Comparison of ENCODE assay signal across 16 mouse cellular contexts in genomic region chr11:75400099-75400498, GRCm38 (mm10). TPM values are rescaled to one million over a fixed set of nuclear protein-coding genes. Genes with fewer than 3 reads are reported as not detected.
DNase-seq lines count a peak whose midpoint lies in the region; ATAC-seq and TF ChIP-seq lines count a peak whose summit lies in the region.
"Had no signal": no experiment of that assay in that cellular context is flagged by ENCODE, and none has a peak within 500 bp of the region (broad histone marks: within the 10 kb centered on the region; RNA-seq: fewer than 3 reads in every experiment).

No protein-coding gene starts in this region.

- DNase-seq in forebrain, embryonic 14.5 days (ENCODE audit: low spot score): peak; percentile 50
- DNase-seq in forebrain, embryonic 10.5 days (ENCODE audit: extremely low spot score, low spot score): no peak
- DNase-seq in left cerebral cortex, adult 2 months (ENCODE audit: extremely low spot score in 1 of 2, low spot score in 2 of 2): no peak
- no peak for DNase-seq in left cerebral cortex, adult 11 months (ENCODE audit: low spot score)
- peak; percentile 43 for DNase-seq in cerebellum, adult 9-10 months
- no peak for DNase-seq in gastrocnemius, adult 8-10 months (ENCODE audit: low spot score in 2 of 2)
- DNase-seq in urinary bladder, adult 2 months (ENCODE audit: low spot score): no peak
- DNase-seq: gastrocnemius, postnatal 25 days; heart, postnatal 10 days; kidney, postnatal 36 days; lung, adult 2 months had no signal

- H3K4me1 ChIP-seq in forebrain, embryonic 14.5 days (ENCODE audit: control insufficient read depth, insufficient read depth, low read length): no peaks in the 10 kb centered on the region
- H3K4me1 ChIP-seq in forebrain, embryonic 10.5 days: no peaks in the 10 kb centered on the region
- peaks cover 20% of the 10 kb centered on the region for H3K4me1 ChIP-seq in E14TG2a.4 (replicated peaks; ENCODE audit: low read depth, low read length)
- H3K4me1 ChIP-seq: limb, embryonic 12.5 days had no signal

- 68% methylated on average over 9 of the region's 9 CpGs for WGBS in forebrain, embryonic 14.5 days
- 70% methylated on average over 9 of the region's 9 CpGs for WGBS in forebrain, embryonic 10.5 days

- H3K27ac ChIP-seq in forebrain, embryonic 14.5 days (ENCODE audit: low read depth, low read length): no peak overlapping the region
- H3K27ac ChIP-seq in forebrain, embryonic 10.5 days: no peak overlapping the region
- H3K27ac ChIP-seq in left cerebral cortex, adult 2 months: peak overlapping the region; percentile 72; the same call in 1 of the 2 replicates
- H3K27ac ChIP-seq: embryonic facial prominence, embryonic 15.5 days; limb, embryonic 12.5 days; midbrain, embryonic 10.5 days had no signal

- no peak overlapping the region for H3K9ac ChIP-seq in forebrain, embryonic 14.5 days (ENCODE audit: low read length)
- H3K9ac ChIP-seq: embryonic facial prominence, embryonic 15.5 days; limb, embryonic 12.5 days had no signal

- ATAC-seq in forebrain, embryonic 14.5 days: no peak

- H3K9me3 ChIP-seq in forebrain, embryonic 14.5 days (replicated peaks; ENCODE audit: control insufficient read depth, low read length): no peaks in the 10 kb centered on the region
- H3K9me3 ChIP-seq in forebrain, embryonic 10.5 days: no peaks in the 10 kb centered on the region
- H3K9me3 ChIP-seq in E14TG2a.4 (ENCODE audit: low read length): no peaks in the 10 kb centered on the region
- H3K9me3 ChIP-seq: embryonic facial prominence, embryonic 15.5 days; limb, embryonic 12.5 days; midbrain, embryonic 10.5 days had no signal

- no peak overlapping the region for H3K4me3 ChIP-seq in forebrain, embryonic 14.5 days (ENCODE audit: low read depth, low read length)
- no peak overlapping the region for H3K4me3 ChIP-seq in forebrain, embryonic 10.5 days
- no peak overlapping the region for H3K4me3 ChIP-seq in left cerebral cortex, adult 2 months
- H3K4me3 ChIP-seq in E14TG2a.4 (replicated peaks; ENCODE audit: low read length): peak overlapping the region; percentile 71
- H3K4me3 ChIP-seq: embryonic facial prominence, embryonic 15.5 days; limb, embryonic 12.5 days; midbrain, embryonic 10.5 days had no signal

- H3K4me2 ChIP-seq in forebrain, embryonic 14.5 days (ENCODE audit: low read length): no peak overlapping the region
- H3K4me2 ChIP-seq: embryonic facial prominence, embryonic 15.5 days; limb, embryonic 12.5 days had no signal

- H3K36me3 ChIP-seq in forebrain, embryonic 14.5 days (ENCODE audit: control insufficient read depth, insufficient read depth, low read length): no peaks in the 10 kb centered on the region
- peaks cover 4% of the 10 kb centered on the region for H3K36me3 ChIP-seq in forebrain, embryonic 10.5 days (replicated peaks)
- peaks cover 49% of the 10 kb centered on the region for H3K36me3 ChIP-seq in E14TG2a.4 (ENCODE audit: insufficient read depth, low read length)
- H3K36me3 ChIP-seq: embryonic facial prominence, embryonic 15.5 days had no signal

- no peaks in the 10 kb centered on the region for H3K27me3 ChIP-seq in forebrain, embryonic 14.5 days (replicated peaks; ENCODE audit: control insufficient read depth, insufficient read depth, low read length)
- H3K27me3 ChIP-seq in forebrain, embryonic 10.5 days (ENCODE audit: poor library complexity, severe bottlenecking): no peaks in the 10 kb centered on the region
- no peaks in the 10 kb centered on the region for H3K27me3 ChIP-seq in E14TG2a.4 (ENCODE audit: insufficient read depth, low read length)
- H3K27me3 ChIP-seq: embryonic facial prominence, embryonic 15.5 days; limb, embryonic 12.5 days had no signal

- intact Hi-C loops in left cerebral cortex, adult 2 months (cut with DNase I): loop anchor here (10.0 kb wide), 1 partner anchor 175 kb away; no protein-coding TSS in a partner anchor

- TF ChIP-seq CTCF in left cerebral cortex, adult 2 months (IDR thresholded peaks at IDR 0.05): no peak
- TF ChIP-seq CTCF in E14TG2a.4 (conservative IDR thresholded peaks at IDR 0.05; ENCODE audit: low read length): no peak

RNA-seq across cellular contexts. Expression of gene Serpinf1, which starts 22.4 kb away (rescaled TPM):
- polyA plus RNA-seq in forebrain, embryonic 14.5 days (2014; fragmentation: Nextera tagmentation; extraction: Ambion mirVana): 23.6 and 35.0 TPM in 2 replicates
- 105 and 108 TPM in 2 replicates for polyA plus RNA-seq in forebrain, embryonic 10.5 days (2016; fragmentation: Nextera tagmentation; extraction: Ambion mirVana)
- total RNA-seq in left cerebral cortex, adult 2 months (2021): 10 to 100 TPM in 1 of 2 experiments, 1 to 10 TPM in 1; 9.7 to 10.5 TPM
- total RNA-seq in gastrocnemius, adult 8-10 months (2022): 10 to 100 TPM; 21.1 to 74.1 (median 37.8) TPM
- polyA plus RNA-seq in urinary bladder, adult 2 months (2012; rRNA removed): 85.3 and 147 TPM in 2 replicates
- total RNA-seq: neutrophil, adult 5-6 weeks had no signal

RNA-seq across cellular contexts. Expression of gene Serpinf2, which starts 39.3 kb away (rescaled TPM):
- polyA plus RNA-seq in forebrain, embryonic 14.5 days (2014; fragmentation: Nextera tagmentation; extraction: Ambion mirVana): not detected in 2 replicates
- polyA plus RNA-seq in forebrain, embryonic 10.5 days (2016; fragmentation: Nextera tagmentation; extraction: Ambion mirVana): 0.06 TPM in 1 of 2 replicates, not detected in the other
- under 1 TPM in 1 of 2 experiments, not detected in 1; 0.28 TPM for total RNA-seq in left cerebral cortex, adult 2 months (2021)
- under 1 TPM in 1 of 4 experiments, not detected in 3; 0.38 TPM for total RNA-seq in gastrocnemius, adult 8-10 months (2022)
- 0.07 and 0.14 TPM in 2 replicates for polyA plus RNA-seq in urinary bladder, adult 2 months (2012; rRNA removed)
- total RNA-seq: gastrocnemius, postnatal 25 days; heart, postnatal 10 days had no signal
- polyA plus RNA-seq: midbrain, embryonic 10.5 days had no signal

RNA-seq across cellular contexts. Expression of gene Smyd4, which starts 51.9 kb away (rescaled TPM):
- polyA plus RNA-seq in forebrain, embryonic 14.5 days (2014; fragmentation: Nextera tagmentation; extraction: Ambion mirVana): 10.7 and 12.1 TPM in 2 replicates
- polyA plus RNA-seq in forebrain, embryonic 10.5 days (2016; fragmentation: Nextera tagmentation; extraction: Ambion mirVana): 18.5 and 20.4 TPM in 2 replicates
- total RNA-seq in left cerebral cortex, adult 2 months (2021): 10 to 100 TPM; 15.0 to 16.5 TPM
- total RNA-seq in gastrocnemius, adult 8-10 months (2022): 1 to 10 TPM; 4.0 to 5.4 (median 4.7) TPM
- polyA plus RNA-seq in urinary bladder, adult 2 months (2012; rRNA removed): 6.7 and 6.8 TPM in 2 replicates

RNA-seq across cellular contexts. Expression of gene Rpa1, which starts 52.0 kb away (rescaled TPM):
- polyA plus RNA-seq in forebrain, embryonic 14.5 days (2014; fragmentation: Nextera tagmentation; extraction: Ambion mirVana): 64.5 and 74.2 TPM in 2 replicates
- 194 and 213 TPM in 2 replicates for polyA plus RNA-seq in forebrain, embryonic 10.5 days (2016; fragmentation: Nextera tagmentation; extraction: Ambion mirVana)
- 10 to 100 TPM; 41.9 to 42.3 TPM for total RNA-seq in left cerebral cortex, adult 2 months (2021)
- total RNA-seq in gastrocnemius, adult 8-10 months (2022): 10 to 100 TPM; 67.0 to 73.3 (median 70.6) TPM
- polyA plus RNA-seq in urinary bladder, adult 2 months (2012; rRNA removed): 55.4 and 72.0 TPM in 2 replicates

RNA-seq across cellular contexts. Expression of gene Wdr81, which starts 54.4 kb away (rescaled TPM):
- polyA plus RNA-seq in forebrain, embryonic 14.5 days (2014; fragmentation: Nextera tagmentation; extraction: Ambion mirVana): 4.9 and 6.9 TPM in 2 replicates
- polyA plus RNA-seq in forebrain, embryonic 10.5 days (2016; fragmentation: Nextera tagmentation; extraction: Ambion mirVana): 5.8 and 6.4 TPM in 2 replicates
- 10 to 100 TPM; 19.5 to 20.7 TPM for total RNA-seq in left cerebral cortex, adult 2 months (2021)
- 1 to 10 TPM; 5.2 to 7.0 (median 6.2) TPM for total RNA-seq in gastrocnemius, adult 8-10 months (2022)
- 8.5 and 13.0 TPM in 2 replicates for polyA plus RNA-seq in urinary bladder, adult 2 months (2012; rRNA removed)

Comparison
In these comparisons a context has a peak if more than half of its experiments do, and no peak if none do; other contexts are left out.
1. DNase-seq: peak in forebrain, embryonic 14.5 days (single experiment) and cerebellum, adult 9-10 months (single experiment); none in forebrain, embryonic 10.5 days (single experiment), left cerebral cortex, adult 2 months (0 of 2), left cerebral cortex, adult 11 months (single experiment), gastrocnemius, adult 8-10 months (0 of 2) and urinary bladder, adult 2 months (single experiment).